Mouse (Mus musculus): ENCODE measurements around the gene Tmprss11d.
"Not testable (repeated sequence)": the region's sequence is repeated elsewhere in the genome, so short reads cannot be mapped to it uniquely, and the experiment has no call there.

The Tmprss11d gene

DNA sequence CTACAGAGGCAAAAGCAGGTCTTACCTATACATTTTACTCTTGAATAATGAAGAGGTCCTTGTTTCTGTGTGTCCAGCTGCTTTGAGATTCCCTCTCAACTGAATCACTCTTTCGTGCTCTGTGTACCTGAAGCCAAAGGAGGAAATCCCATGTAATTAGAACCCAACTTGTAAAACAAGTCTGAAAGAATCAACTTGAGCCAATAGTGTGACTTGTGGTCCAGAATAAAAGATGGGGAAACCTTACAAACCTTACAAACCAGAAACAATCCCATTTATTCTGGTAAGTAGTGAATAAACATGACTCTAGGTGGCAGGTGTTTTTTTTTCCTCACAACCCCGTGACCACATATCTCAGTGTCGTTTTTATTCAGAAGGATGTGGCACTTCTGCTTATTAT lies at the start of gene Tmprss11d:
Gene Tmprss11d (minus strand): TSS at position 101 of the 400 bp plus-strand sequence.
- DNase-seq (ENCODE audit: low spot score) = no peak

- no peak for DNase-seq (ENCODE audit: low spot score)
These were observed 48.3 kb upstream of the Tmprss11d start for GRCm38 (mm10) chr5:86421323-86422028.

- no peak for DNase-seq (ENCODE audit: low spot score)
These were observed 46.3 kb upstream of the Tmprss11d start for GRCm38 (mm10) chr5:86419494-86419893.

DNA sequence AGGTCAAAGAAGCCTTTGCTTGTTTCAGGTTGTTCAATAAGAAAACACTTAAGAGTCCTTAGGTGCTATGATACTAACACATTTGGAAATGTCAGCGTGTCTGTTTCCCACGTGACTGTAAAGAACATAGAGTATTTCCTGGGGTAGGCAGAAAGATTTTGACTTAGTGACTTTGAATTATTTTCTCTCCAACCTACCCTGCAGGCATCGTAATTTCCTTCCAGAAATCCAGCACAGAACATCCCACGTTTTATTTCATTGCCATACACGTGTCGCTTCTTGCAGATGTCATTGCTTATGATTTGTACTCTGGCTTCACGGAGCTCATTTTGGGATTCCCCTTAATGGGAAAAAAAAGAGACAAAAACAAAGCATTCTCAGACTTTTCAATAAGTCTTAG lies 41.1 kb upstream of the Tmprss11d start:
- no peak for DNase-seq (ENCODE audit: low spot score)

- no peak for DNase-seq (ENCODE audit: low spot score)
These were observed 37.6 kb upstream of the Tmprss11d start for GRCm38 (mm10) chr5:86410815-86411214.

DNA sequence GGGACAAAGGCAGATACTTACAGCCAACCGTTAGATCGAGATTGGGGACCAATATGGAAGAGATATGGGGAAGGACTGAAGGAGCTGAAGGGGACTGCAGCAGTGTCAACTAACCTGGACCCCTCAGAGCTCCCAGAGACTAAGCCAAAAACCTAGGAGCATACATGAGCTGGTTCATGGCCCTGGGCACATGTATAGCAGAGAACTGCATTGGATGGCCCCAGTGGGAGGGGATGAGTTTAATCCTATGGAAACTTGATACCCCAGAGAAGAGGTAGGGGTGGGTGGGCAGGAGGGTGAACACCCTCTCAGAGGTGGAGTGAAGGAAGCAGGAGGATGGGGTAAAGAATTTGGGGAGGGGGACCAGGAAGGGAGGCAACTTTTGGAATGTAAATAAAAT lies 34.7 kb upstream of the Tmprss11d start:
- no peak for DNase-seq (ENCODE audit: low spot score)

GRCm38 (mm10) chr5:86407191-86407590 lies 34.0 kb upstream of the Tmprss11d start:
- no peak for DNase-seq (ENCODE audit: low spot score)

DNA sequence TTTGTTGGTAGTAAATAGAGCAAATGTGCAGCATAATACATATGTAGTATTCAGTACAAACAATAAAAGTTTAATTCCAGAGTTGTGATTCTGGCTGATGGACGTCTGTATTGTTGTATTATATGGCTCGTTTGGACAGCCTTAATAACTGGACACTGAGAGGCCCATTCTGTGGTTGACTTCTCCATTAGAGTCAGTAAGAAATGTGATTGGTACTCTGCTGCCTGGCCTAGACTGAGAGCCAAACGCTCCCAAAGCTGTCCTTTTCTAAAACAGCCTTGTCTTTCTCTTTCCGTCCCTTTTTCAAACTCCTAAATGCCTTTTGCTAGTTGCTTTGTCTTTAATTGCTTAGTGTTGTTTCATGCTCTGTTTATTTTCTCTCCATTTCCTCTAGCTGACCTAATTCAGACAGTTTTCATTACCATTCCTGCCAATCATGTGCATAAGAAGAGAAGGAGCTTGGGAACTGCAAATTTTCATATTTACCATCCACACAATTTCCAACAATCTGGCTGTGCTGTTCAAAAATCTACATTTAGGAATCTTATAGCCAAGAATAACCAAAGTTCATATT lies 13.7 kb downstream of the Tmprss11d start:
- no peak for DNase-seq (ENCODE audit: low spot score)

DNA sequence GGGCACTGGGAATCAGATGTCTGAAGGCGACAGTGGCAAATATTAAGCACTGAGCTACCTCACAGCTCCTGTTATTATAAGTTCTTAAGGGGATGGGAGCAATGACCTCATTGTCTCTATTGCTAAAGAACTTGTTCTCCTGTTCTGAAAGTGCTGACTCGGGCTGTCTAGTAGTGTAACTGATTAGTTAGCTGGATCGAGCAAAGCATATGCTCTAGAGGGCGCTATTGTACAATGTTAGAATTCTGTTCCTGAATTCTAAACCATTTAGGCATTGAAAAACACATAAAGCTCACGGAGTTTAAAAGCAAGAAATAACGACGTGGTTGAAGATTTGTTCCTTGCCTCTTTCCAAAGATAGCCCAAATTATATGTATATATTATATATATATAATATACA lies 20.3 kb downstream of the Tmprss11d start:
- no peak for DNase-seq (ENCODE audit: low spot score)

DNA sequence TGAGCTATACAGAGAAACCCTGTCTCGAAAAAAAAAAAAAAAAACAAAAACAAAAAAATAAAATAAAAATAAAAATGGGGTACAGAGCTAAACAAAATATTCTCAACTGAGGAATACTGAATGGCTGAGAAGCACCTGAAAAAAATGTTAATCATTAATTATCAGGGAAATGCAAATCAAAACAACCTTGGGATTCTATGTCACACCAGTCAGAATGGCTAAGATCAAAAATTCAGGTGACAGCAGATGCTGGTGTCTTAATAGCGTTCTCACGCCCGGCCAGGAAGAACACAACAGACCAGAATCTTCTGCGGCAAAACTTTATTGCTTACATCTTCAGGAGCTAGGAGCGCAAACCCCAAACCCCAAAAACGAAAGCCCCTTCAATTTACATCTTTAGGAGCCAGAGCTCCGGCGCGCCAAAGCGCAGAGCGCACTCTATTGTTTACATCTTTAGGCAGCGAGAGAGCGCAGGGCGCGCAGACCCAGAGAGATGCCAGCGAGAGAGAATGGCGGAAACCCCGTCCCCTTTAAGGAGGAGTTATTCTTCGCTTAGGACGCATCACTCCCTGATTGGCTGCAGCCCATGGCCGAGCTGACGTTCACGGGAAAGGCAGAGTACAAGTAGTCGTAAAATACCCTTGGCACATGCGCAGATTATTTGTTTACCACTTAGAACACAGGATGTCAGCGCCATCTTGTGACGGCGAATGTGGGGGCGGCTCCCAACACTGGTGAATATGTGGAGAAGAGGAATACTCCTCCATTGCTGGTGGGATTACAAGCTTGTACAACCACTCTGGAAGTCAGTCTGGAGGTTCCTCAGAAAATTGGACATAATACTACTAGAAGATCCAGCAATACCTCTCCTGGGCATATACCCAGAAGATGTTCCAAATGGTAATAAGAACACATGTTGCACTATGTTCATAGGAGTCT lies 54.9 kb downstream of the Tmprss11d start:
- not testable (repeated sequence) for DNase-seq (ENCODE audit: low spot score)

GRCm38 (mm10) chr5:86306116-86306515 lies 67.1 kb downstream of the Tmprss11d start:
- DNase-seq (ENCODE audit: low spot score) = no peak

- DNase-seq (ENCODE audit: low spot score) = no peak
These were observed 69.3 kb downstream of the Tmprss11d start for GRCm38 (mm10) chr5:86303877-86304276.

- DNase-seq (ENCODE audit: low spot score) = no peak
These were observed 84.0 kb downstream of the Tmprss11d start, which contains the start of gene Tmprss11c for GRCm38 (mm10) chr5:86289208-86289607. TSS of gene Tmprss11c (minus strand) at chr5:86289308.

All from lung, postnatal 25 days (tissue).